Mouse (Mus musculus) forebrain, embryonic 10.5 days (tissue): Measurements from ENCODE around the gene Gpr39. TPM values are rescaled to one million over a fixed set of nuclear protein-coding genes. Genes with fewer than 3 reads are reported as not detected.

Source experiments
- DNase-seq: peaks from one replicate; pipeline ENCODE4 v3.0.0-alpha.2; 2017; ENCODE audit warnings: low spot score; ENCODE audit errors: extremely low spot score
- H3K27ac ChIP-seq: fragments of 300-500 bp; sonication (generic); 2 replicates; pipeline ENCODE4 v1.5.1; 2016; ENCODE audit warnings: mild to moderate bottlenecking
- H3K27me3 ChIP-seq: fragments of 300-500 bp; sonication (generic); 2 replicates; pipeline ENCODE4 v1.6.1; 2016; ENCODE audit warnings: mild to moderate bottlenecking; ENCODE audit not compliant: poor library complexity, severe bottlenecking
- H3K36me3 ChIP-seq: fragments of 300-500 bp; sonication (generic); replicated peaks from 2 replicates; pipeline ENCODE4 v1.6.1; 2016; ENCODE audit warnings: mild to moderate bottlenecking, moderate library complexity
- H3K4me1 ChIP-seq: fragments of 300-500 bp; sonication (generic); 2 replicates; pipeline ENCODE4 v1.6.1; 2016
- H3K4me3 ChIP-seq: fragments of 300-500 bp; sonication (generic); 2 replicates; pipeline ENCODE4 v1.5.1; 2016; ENCODE audit warnings: mild to moderate bottlenecking, moderate library complexity
- H3K9me3 ChIP-seq: fragments of 300-500 bp; sonication (generic); 2 replicates; pipeline ENCODE4 v1.6.1; 2016; ENCODE audit warnings: mild to moderate bottlenecking, moderate library complexity
- WGBS: fragments of 180-500 bp; shearing (Covaris S2); methylation state at CpG from one replicate; pipeline ENCODE4 v1.1.7; 2016; 5-methylcytosine and 5-hydroxymethylcytosine counted together
- polyA plus RNA-seq: library from polyadenylated mRNA; unstranded; fragments of >200 nt; fragmentation: Nextera tagmentation; extraction: Ambion mirVana; gene quantifications from 2 replicates; pipeline ENCODE4 v1.2.1, GENCODE M21; 2016

The Gpr39 gene
- polyA plus RNA-seq, 1 experiment from 2014 or later, result not detected

DNA sequence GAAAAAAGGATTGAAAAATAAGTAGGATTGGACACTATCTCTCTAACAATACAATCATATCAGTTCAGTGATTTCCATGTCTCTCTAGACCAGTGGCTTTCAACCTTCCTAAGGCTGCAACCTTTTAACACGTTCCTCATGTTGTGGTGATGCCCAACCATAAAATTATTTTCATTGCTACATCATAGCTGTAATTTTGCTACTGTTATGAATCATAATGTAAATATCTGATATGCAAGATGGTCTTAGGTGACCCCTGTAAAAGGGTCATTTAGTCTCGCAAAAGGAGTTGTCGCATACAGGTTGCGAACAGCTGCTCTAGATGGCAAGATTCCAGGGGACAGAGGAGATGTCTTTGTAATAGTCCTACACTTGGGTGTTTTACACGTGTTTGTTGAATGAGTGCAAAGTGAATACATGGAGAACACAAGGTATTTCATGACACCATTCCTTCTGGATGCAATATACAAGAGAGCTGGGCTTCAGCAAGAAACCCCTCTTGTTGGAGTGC is 11.6 kb upstream of the Gpr39 start:
- Histone ChIP-seq H3K4me3 (no peak overlapping the region), H3K27me3 (no peaks in the 10 kb centered on the region), H3K9me3 (no peaks in the 10 kb centered on the region), H3K36me3 (no peaks in the 10 kb centered on the region), H3K27ac (no peak overlapping the region), H3K4me1 (no peaks in the 10 kb centered on the region)
- WGBS, result 80% methylated on average over 5 of the region's 5 CpGs
- no peak for DNase-seq

DNA sequence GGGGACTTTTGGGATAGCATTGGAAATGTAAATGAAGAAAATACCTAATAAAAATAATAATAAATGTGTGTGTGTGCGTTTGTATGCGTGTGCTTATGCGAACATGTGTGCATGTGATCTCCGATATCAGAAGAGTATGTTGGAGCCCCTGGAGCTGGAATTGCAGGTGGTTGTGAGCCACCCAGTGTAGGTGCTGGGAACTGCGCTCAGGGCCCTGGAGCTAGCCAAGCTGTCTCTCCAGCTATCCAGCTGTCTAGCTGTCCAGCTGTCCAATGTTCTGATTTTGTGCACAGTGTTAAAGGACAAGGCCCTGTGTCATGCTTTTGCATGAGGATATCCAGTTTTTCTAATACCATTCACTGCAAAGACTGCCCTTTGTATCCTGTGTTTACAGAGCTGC is 7.8 kb upstream of the Gpr39 start:
- no peak overlapping the region for H3K4me3 ChIP-seq
- H3K4me1 ChIP-seq, result no peaks in the 10 kb centered on the region
- H3K27me3 ChIP-seq, result no peaks in the 10 kb centered on the region
- H3K9me3 ChIP-seq, result no peaks in the 10 kb centered on the region
- no peak overlapping the region for H3K27ac ChIP-seq
- no peaks in the 10 kb centered on the region for H3K36me3 ChIP-seq
- no peak for DNase-seq
- 87% methylated on average over 5 of the region's 5 CpGs for WGBS

DNA sequence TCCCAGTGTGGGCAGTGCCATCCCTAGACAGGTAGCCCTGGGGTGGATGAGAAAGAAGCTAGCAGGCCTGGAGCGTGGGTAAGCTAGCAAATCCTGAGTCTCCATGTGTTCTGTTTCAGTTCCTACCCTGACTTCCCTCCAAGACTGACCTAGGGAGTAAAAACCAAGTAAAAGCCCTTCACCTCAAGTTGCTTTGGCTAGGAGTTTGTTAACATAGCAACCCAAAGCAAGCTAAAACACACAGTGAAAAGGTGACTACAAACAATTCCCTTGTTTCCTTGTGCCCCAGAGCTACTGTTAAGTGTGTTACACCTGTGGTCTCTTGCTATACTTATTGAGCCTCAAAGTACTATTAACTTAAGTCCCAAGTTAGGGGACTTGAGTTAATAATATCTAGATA is 1.6 kb upstream of the Gpr39 start:
- Histone ChIP-seq H3K4me1 (0 out of 2 replicates have a peak, but pooled peaks cover 3% of the 10 kb centered on the region), H3K4me3 (no peak overlapping the region), H3K27ac (no peak overlapping the region), H3K36me3 (no peaks in the 10 kb centered on the region), H3K27me3 (no peaks in the 10 kb centered on the region), H3K9me3 (no peaks in the 10 kb centered on the region)
- 86% methylated on average over 1 of the region's 1 CpGs for WGBS
- DNase-seq, result no peak

DNA sequence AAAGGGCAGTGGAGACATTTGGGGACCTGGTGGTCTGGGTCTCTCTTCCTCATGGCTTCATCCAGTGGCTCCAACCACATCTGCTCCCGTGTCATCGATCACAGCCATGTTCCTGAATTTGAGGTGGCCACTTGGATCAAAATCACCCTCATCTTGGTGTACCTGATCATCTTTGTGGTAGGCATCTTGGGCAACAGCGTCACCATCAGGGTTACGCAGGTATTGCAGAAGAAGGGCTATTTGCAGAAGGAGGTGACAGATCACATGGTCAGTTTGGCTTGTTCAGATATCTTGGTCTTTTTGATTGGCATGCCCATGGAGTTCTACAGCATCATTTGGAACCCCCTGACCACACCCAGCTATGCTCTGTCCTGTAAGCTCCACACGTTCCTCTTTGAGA is 491 bp downstream of the Gpr39 start:
- Histone ChIP-seq H3K4me3 (no peak overlapping the region), H3K27ac (no peak overlapping the region), H3K9me3 (no peaks in the 10 kb centered on the region), H3K4me1 (0 out of 2 replicates have a peak, but pooled peaks cover 3% of the 10 kb centered on the region), H3K36me3 (no peaks in the 10 kb centered on the region), H3K27me3 (no peaks in the 10 kb centered on the region)
- DNase-seq, result no peak
- WGBS, result 90% methylated on average over 5 of the region's 5 CpGs

DNA sequence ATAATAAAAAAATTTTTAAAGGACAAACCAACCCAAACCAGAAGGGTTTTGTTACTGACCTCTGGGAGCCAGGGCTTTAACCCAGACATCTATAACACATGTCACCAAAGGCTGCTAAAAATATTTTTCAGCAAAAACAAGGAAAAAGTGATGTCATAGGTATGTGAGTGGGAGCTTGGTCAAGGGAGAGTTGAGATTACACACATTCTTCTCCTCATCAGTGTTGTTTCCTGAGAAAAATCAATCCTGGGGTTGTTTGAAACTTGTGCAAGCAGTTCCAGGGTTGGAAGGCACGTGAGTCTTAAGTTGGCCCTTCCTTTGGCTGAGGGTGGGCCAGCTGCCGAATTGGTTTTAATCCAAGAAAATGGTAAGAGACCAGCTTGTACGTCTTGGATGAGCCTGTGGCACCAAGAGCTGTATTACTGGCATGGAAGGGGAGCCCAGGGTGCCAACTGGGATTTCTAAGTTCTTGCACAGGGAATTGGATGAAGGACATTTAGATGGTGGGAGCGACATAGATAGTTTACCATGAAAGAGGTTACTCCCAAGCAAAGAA is 2.8 kb downstream of the Gpr39 start:
- H3K4me1 ChIP-seq, result 0 out of 2 replicates have a peak, but pooled peaks cover 3% of the 10 kb centered on the region
- no peaks in the 10 kb centered on the region for H3K27me3 ChIP-seq
- WGBS, result 89% methylated on average over 4 of the region's 4 CpGs
- H3K9me3 ChIP-seq, result no peaks in the 10 kb centered on the region
- DNase-seq, result no peak
- no peak overlapping the region for H3K4me3 ChIP-seq
- no peak overlapping the region for H3K27ac ChIP-seq
- H3K36me3 ChIP-seq, result no peaks in the 10 kb centered on the region

DNA sequence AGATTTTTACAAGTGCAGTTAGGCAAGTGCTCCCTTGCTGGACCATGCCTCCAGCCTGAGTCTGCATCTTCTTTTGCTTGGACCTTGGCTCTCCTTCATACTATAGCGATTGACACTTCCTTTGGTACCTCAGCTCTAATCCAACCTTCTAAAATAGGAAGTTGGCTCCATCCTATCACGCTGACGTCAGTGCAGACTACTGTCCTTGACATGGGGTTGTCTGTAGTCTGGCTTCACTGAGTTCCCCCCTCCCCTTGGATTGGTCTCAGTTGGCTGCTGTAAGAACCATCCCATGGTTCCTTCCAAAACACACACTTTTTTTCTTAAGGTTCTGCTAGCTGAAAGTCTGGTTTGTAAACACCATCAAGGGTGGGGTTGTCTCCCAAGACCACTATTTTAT is 7.6 kb downstream of the Gpr39 start:
- Histone ChIP-seq H3K27ac (no peak overlapping the region), H3K27me3 (no peaks in the 10 kb centered on the region), H3K9me3 (no peaks in the 10 kb centered on the region), H3K36me3 (no peaks in the 10 kb centered on the region), H3K4me1 (no peaks in the 10 kb centered on the region), H3K4me3 (no peak overlapping the region)
- WGBS, result 87% methylated on average over 3 of the region's 3 CpGs
- no peak for DNase-seq

DNA sequence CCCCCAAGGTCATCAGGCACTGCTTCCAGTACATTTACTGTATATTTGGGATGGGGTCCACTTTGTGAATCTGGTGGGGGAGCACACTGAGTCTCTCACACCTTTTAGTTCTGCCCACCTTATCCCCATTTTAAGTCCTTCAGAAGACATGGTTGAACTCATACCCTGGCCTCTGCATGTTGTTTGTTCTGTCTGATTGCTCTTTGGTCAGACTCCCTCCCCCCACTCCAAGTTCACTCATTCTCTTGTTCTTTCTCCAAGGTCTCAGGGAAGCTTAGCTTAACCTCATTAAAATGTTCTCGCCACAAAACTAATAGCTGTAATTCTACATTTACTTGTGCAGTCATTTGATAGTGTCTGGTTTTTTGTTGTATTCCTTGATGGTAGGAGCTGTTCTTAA is 8.5 kb downstream of the Gpr39 start:
- Histone ChIP-seq H3K4me1 (no peaks in the 10 kb centered on the region), H3K4me3 (no peak overlapping the region), H3K27ac (no peak overlapping the region), H3K36me3 (no peaks in the 10 kb centered on the region), H3K27me3 (no peaks in the 10 kb centered on the region), H3K9me3 (no peaks in the 10 kb centered on the region)
- WGBS, result 89% methylated on average over 1 of the region's 1 CpGs
- DNase-seq, result no peak

DNA sequence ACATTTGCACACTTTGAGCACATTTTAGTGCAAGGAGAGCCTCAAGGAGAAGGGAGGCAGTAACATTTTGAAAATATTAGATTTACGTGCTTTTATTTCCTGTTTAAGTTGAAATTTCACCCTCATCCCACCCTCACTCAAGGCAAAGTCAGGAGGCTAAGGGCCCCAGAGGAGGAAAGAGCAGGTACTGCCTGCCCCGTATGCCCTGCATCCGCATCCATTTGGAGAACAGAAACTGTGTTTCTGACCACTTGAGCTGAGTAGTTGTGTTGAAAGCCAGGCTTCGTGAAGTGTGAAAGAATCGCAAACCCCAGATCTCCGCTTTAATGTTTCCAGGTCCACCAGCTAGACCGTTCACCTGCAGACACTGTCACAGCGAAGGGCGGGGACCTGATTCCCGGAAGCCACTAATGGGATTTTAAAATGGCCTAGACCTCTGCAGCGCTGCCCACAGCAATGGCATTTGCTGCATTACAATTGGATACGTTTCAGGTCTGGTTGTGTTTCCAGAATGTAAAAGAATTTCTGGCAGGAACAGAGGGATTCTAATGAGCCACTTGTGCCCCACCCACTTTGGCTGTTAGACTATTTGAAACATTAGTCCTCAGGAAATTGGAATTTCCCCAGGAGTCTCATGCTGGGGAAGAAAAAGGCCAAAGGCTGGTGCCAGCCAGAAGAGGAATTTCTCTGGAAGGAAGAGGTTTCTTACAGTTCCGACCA is 11.1 kb downstream of the Gpr39 start:
- DNase-seq, result no peak
- no peaks in the 10 kb centered on the region for H3K4me1 ChIP-seq
- 86% methylated on average over 13 of the region's 13 CpGs for WGBS
- no peak overlapping the region for H3K27ac ChIP-seq
- no peaks in the 10 kb centered on the region for H3K9me3 ChIP-seq
- H3K27me3 ChIP-seq, result no peaks in the 10 kb centered on the region
- no peaks in the 10 kb centered on the region for H3K36me3 ChIP-seq
- no peak overlapping the region for H3K4me3 ChIP-seq

DNA sequence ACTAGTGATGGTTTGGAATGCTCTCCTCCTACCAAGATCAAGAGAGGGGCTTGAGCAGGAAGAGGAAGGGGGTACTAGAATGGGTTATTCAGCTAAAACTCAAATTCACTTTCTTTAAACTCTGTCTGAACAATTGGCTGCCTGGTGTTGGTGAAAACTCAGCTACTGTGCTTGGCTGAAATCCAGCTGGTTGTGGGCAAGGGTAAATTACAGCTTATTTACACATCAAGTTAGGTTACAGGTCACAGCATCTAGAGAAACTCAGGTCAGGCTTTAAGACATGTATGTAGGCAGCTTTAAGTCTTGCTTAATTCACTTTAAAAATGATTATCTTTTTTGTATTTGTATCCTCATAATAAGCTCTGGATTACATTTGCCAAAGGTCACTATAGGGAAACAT is 16.7 kb downstream of the Gpr39 start:
- Histone ChIP-seq H3K27me3 (no peaks in the 10 kb centered on the region), H3K4me3 (no peak overlapping the region), H3K4me1 (no peaks in the 10 kb centered on the region), H3K27ac (no peak overlapping the region), H3K36me3 (no peaks in the 10 kb centered on the region), H3K9me3 (no peaks in the 10 kb centered on the region)
- DNase-seq, result no peak

DNA sequence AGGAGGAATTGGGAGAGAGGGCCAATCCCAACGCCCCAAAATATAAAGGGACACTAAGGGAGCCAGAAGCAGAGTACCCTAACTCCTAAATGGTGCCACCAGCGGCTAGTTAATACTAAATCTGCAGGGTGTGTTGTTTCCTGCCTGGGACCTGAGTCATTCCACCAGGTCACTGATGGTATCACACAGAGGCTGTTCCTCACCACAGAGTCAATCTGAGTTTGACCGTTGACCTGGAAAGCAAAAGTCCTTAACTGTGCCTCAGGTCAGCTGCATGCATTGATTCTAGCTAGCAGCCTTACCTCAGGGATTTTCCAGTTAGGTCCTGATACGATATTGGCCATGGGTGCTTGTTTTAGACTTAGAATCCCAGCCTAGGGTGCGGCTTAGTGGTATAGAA is 17.5 kb downstream of the Gpr39 start:
- no peak overlapping the region for H3K4me3 ChIP-seq
- WGBS, result 83% methylated on average over 5 of the region's 5 CpGs

DNA sequence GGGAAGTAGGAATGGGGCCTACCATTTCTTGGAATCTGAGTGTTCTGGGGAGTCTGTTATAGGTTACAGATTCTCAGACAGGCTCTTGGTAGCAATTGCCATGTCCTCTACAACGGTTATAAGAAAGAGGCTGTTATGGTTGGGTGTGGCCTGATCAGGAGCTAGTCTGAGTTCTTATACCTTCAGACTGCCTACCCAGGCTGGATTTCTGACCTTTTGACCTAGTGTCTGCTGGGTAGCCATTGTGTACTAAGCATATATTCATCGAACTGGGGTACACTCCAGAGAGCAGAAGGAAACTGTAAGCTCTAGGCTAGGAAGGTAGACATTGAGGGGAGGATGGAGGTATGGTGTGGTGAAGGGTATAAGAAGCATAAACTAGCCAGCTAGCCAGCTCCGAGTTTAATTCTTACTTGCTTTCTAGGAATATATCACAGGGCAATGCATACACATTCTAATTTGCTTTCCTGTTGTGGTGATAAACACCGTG is 24.4 kb downstream of the Gpr39 start:
- Histone ChIP-seq H3K4me3 (no peak overlapping the region), H3K36me3 (no peaks in the 10 kb centered on the region), H3K9me3 (no peaks in the 10 kb centered on the region), H3K27me3 (no peaks in the 10 kb centered on the region), H3K27ac (no peak overlapping the region), H3K4me1 (no peaks in the 10 kb centered on the region)
- no peak for DNase-seq
- WGBS, result 84% methylated on average over 4 of the region's 4 CpGs

More for the DNA sequence above, 17.5 kb downstream of the Gpr39 start:
- Histone ChIP-seq H3K27me3 (no peaks in the 10 kb centered on the region), H3K4me1 (no peaks in the 10 kb centered on the region), H3K36me3 (no peaks in the 10 kb centered on the region), H3K9me3 (no peaks in the 10 kb centered on the region), H3K27ac (no peak overlapping the region)
- DNase-seq, result no peak

DNA sequence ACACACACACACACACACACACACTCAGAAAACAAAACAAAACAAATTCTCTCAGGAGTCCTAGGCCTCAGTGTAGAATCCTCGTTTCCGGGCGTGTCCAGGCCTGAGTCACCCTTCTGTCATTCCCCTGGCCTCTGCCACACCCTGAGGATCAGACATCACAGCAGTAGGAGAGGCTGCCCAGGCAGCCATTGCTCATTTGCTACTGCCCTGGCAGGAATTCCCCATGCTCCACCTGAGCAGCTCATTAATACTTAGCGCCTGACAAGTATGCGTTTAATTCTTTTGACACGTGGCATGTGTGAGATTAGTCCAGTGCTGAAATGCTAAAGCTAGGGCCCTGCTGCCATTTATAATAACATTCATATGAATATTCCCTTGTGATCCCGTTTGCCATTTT is 25.0 kb downstream of the Gpr39 start:
- Histone ChIP-seq H3K9me3 (no peaks in the 10 kb centered on the region), H3K36me3 (no peaks in the 10 kb centered on the region), H3K4me3 (no peak overlapping the region), H3K27ac (no peak overlapping the region), H3K4me1 (no peaks in the 10 kb centered on the region), H3K27me3 (no peaks in the 10 kb centered on the region)
- 85% methylated on average over 7 of the region's 7 CpGs for WGBS
- DNase-seq, result no peak

DNA sequence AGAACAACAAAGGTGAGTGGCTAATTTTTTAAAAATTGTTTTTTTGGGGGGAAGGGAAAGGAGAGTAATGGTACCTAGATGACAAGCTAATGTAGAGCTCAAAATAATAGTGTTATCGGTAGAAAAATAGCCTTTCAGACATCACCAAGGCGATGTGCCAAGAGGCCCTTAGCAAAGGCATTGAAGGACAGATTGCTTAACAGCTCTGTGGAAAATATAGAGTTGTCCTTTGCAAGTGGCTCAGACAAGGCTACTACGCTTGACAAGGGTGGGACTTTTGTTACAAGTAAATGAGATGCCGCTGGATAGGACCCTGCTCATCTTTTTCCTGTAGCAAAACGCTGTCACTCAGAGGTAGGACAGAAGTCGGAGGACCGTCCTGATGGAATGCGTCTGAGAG is 25.5 kb downstream of the Gpr39 start:
- no peaks in the 10 kb centered on the region for H3K27me3 ChIP-seq
- 91% methylated on average over 8 of the region's 8 CpGs for WGBS
- H3K4me3 ChIP-seq, result no peak overlapping the region
- no peak for DNase-seq
- no peaks in the 10 kb centered on the region for H3K36me3 ChIP-seq
- H3K27ac ChIP-seq, result no peak overlapping the region
- H3K9me3 ChIP-seq, result no peaks in the 10 kb centered on the region
- no peaks in the 10 kb centered on the region for H3K4me1 ChIP-seq
